Mouse (Mus musculus) megakaryocyte progenitor cell, adult 5-6 weeks (primary cell): ENCODE measurements around the gene Nfib. TPM values are rescaled to one million over a fixed set of nuclear protein-coding genes. Genes with fewer than 3 reads are reported as not detected.
"Not testable (repeated sequence)": the region's sequence is repeated elsewhere in the genome, so short reads cannot be mapped to it uniquely, and the experiment has no call there.

Source experiments
- ATAC-seq: replicated peaks from 2 replicates; pipeline ENCODE4 v1.8.0; 2016; ENCODE audit warnings: mild to moderate bottlenecking, moderate TSS enrichment, inconsistent platforms; ENCODE audit not compliant: poor library complexity
- total RNA-seq, 2 experiments: library from RNA; stranded (forward) in 1 of 2; stranded (reverse) in 1 of 2; fragments of 157-497, 149-512 nt in 1 of 2; fragments of 200-1000 nt in 1 of 2; gene quantifications; 2 replicates each; pipeline versions ENCODE4 v1.2.3 to v1.2.4; 2015 to 2017

The Nfib gene
- total RNA-seq, 2 experiments from 2014 or later = not detected

DNA sequence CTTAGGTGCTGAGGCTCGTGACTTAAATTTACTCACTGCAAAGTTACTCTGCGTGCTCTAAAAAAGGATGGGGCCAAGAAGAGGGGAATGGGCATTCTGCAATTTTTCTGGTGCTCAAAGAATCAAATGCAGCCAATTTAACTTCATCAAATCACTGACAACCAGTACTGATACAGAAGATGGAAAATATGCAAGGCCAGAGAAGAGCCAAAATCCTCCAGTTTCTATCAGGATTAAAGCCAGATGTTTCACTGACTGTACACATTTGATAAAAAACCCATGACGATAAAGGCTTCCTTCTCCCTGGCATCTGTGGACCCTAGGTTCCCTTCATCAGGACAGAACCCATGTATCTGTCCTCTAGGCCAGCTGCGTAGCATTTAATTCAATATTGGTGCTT lies 433.5 kb downstream of the Nfib start:
- no peak for ATAC-seq

DNA sequence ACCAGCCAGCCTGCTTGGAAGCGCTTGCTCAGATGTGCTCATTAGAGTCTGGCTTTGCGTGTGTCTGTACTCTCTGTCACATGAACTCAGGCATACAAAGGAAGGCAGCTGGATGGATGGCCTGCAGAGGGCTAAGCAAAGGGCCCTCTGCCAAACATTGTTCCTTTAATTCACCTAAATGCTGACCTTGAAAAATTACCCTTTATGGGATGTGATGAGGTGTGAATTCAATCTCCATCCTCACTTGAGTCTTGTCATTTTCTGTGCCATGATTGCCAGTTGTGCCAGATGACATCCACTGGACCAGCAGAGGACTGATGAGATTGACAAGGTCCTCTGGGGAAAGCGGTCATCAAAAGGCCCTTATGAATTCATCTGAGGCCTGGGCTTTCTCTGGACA lies 434.0 kb downstream of the Nfib start:
- ATAC-seq = no peak

DNA sequence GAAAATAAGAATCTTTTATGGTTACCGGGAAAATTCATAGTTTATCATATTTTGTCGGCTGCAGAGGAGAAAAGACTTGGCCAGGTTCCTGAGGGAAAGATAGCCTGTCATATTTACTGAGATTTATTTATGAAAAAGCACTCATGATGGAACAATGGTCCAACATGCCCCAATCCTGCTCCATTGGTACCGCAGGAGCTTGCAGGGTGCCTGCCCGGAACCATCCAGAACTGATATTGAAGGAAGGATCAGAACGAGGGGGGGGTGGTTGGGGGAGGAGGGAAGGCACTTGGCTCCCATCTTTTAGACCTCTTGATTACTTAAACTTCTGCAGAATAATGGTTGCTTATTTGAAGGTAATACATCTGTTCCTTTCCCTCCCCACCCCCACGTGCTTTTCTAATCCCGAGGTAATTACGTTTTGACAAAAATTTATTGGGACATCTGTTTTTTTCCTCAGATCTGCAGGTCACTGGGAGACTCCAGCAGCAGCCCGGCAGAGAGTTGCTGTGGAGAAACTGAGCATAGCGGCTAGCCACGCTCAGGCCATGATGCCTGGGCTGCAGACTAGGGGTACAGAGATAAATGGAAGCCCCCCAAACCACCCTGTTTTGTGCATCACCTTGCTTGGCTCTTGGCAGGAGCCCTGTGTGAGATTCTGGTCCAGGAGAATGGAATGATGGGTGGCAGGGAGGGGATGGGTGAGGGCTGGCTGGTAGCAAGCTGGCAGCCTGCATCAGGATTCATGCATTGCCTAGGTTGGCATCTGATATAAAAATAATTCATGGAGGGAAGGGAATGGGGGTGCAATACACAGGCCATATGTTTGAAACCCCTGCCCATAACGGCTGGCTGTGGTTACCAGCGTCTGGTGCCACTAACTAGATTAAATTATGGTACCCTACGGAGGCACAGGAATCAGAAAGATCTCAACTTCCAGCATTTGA lies 437.4 kb downstream of the Nfib start:
- no peak for ATAC-seq

DNA sequence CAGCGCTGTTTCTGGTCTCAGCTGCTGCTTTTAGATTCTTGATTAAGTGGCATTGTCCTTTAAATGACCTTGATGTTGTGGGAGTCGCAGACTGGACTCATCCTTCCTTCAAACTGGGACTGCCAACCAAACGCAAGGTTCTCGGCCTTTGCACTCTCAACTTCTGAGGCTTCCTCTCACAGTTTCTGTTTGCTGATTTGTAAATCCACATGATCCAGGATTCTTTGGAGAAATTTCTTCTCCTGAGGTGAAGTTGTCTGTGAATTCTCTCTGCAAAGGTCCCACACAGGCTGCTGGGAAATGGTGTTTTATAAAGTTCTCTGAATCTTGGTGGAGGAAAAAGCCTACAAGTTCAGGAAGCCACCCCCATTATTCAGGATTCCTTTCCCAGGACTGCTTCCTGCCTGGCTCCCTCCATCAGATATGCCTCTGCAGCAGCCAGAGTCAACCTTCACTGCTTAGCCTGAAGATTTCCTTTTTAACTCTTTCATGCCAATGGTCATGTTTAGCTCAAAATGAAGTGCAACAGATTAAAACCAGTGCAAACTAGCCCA lies 439.4 kb downstream of the Nfib start:
- no peak for ATAC-seq

DNA sequence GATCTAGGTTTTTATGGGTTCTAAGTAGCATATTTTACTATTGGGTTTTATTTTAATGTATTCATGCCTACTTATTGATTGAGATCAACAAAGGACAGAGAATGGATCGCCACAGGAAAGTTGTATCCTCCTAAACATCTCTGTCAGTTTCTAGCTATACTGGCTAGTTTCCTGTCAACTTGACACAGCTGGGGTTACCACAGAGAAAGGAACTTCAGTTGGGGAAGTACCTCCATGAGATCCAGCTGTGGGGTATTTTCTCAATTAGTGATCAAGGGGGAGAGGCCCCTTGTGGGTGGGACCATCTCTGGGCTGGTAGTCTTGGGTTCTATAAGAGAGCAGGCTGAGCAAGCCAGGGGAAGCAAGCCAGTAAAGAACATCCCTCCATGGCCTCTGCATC lies 447.0 kb downstream of the Nfib start:
- ATAC-seq = not testable (repeated sequence)

DNA sequence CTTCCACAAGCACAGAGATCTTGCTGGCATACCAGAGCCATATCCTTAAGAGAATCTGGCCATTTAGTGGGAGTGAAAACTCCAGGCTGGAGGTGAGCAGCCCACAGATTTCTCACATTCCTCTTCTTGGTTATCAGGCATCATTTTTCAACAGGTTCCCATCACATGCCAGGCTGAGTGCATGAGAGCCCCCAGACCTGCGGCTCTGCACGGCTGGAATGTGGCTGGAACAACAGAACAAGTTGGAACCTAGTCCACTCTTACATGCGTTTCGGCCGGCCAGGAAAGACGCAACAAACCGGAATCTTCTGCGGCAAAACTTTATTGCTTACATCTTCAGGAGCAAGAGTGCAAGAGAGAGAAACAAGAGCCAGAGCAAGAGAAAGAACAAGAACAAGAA lies 453.5 kb downstream of the Nfib start:
- no peak for ATAC-seq

DNA sequence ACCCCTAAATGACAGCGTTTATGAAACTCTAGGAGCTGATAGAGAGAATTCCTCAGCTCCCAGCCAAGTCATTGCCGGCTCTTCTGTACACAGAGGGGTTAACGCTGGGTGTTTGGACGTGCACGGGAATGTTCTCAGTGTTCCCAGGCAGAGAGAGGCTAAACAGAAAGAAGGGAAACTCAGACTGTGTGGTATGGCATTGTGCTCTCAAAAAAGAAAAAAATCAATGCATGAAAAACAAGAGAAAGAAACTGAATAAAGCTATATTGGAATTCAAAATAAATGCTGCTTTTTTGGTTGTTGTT lies 455.2 kb downstream of the Nfib start:
- no peak for ATAC-seq

DNA sequence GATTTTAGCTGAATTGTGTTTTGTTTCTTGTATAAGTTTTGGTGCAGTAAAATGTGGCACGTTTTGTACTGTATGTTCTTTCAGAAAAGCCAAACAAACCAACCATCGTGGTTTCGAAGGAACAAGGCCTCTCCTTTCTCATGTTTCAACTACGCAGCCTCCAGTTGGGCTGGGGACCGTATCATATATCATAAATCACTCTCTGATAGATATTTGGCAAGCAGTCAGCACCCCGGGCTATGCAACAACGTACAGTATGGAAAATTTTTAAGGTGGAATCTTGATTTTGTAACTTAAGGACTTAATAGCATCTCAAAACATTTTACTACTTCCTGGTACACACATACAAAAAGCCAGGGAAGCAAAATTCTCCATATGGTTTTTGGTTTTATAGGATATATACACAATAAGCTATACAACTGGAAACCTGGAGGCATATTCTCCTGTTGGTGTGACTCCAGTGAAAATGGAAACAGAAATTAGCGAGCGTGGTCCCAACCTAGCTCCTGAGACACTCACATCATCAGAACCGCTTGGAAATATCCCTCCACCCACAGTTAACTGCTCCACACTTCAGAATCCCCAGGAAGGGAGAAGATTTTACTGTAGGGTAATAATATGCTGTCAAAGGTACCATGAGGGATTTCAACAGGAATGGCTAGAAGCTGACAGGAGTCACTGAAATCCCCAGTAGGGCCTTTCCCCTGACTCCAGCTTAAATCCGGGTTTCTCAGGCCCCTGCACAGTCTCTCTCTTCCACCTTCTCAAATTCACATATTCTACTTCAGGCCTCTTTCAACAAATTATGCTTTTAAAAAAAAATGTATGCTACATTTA lies 455.8 kb downstream of the Nfib start:
- ATAC-seq = no peak

DNA sequence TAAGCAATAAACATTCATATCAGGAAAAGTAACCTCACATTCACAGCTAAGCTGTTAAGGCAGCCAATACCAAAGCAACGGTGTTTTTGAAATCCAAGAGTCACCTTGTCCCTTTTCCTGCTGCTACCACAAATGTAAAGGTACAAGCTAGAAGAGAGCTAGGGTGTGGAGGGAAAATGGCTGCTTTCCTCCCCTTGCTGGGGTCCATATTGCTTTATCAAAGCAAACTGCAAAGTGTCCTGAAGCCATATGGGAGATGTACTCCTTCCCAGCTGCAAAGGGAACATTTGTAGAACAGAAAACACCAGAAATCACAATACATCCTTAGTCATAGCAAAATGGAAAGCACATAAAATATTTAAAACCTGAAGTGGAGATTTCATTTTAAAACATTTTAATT lies 456.6 kb downstream of the Nfib start:
- no peak for ATAC-seq

DNA sequence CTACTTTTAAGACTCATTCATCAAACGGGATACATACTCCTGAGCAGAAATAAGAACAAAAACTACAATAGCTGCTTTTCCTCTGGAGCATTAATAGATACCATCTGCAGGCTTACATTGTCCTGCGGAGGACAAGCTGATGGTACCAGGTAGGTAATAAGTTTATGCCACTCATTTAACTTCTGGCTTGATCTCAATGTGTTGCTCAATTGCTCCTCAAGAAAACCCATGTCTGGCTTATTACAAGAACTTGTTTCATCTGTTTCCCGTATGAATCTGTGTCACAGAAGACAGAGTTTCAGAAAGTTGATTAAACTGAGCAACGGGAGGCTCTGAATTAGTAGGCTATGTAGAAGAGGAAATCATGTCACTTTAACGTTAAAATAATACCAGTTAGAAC lies 457.5 kb downstream of the Nfib start:
- no peak for ATAC-seq

DNA sequence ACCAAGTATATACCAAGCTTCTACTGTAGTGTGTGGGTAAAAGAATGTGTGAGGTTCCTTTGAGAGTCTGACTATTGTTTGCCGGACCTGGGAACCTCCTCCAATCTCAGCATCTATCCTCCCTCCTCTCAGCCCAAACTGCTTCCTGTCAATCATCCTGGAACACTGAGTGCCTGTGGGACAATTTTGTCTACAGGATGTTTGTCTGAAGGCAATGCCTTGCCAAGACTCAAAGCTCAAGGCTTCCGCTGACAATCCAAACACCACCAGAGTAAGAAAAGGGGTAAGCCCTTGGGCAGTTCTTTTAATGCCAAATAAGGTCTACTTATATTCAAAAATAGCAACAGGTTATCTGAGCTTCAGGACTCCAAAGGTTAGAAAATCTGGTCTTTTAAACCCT lies 459.3 kb downstream of the Nfib start:
- no peak for ATAC-seq

Other genes with a start within 250 kb of the Nfib start
- 30.4 and 34.9 TPM in 2 replicates for gene Zdhhc21, start 154.2 kb upstream of the Nfib start, total RNA-seq (2015)
- gene Zdhhc21, start 154.2 kb upstream of the Nfib start, total RNA-seq (2017) = 19.9 and 21.6 TPM in 2 replicates
- not detected in 2 replicates for gene Cer1, start 179.4 kb upstream of the Nfib start, total RNA-seq (2015)
- gene Cer1, start 179.4 kb upstream of the Nfib start, total RNA-seq (2017) = not detected in 2 replicates